Mouse (Mus musculus): ENCODE measurements at regions not wholly inside any gene's neighbourhood (a gene's known extent, or its start where the extent isn't known, plus 50 kb on each side); places are given as distances from the start of the nearest gene placed in this dataset.

- DNase-seq (ENCODE audit: low spot score): no peak
These were observed 352.2 kb upstream of the Ubash3b start for GRCm38 (mm10) chr9:41513701-41514100.

DNA sequence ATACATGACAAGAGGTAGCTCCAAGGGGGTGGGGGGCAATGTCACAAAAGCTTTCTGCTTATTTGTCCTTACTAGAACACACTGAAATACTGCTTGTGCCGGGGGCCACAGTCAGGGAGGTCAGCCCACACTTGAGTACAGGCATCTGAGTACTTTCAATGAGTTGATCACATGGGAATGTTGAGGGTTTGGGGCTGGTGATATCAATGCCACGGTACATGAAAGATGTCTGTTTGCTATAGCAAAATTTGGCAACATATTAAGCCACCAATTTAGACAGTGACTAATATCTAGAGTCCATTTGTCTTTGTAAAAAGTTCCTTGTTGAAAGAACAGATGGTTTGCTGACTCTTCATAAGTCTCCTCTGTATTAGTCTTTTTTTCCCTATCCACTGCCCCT lies 348.1 kb upstream of the Ubash3b start:
- no peak for DNase-seq (ENCODE audit: low spot score)

- DNase-seq (ENCODE audit: low spot score): no peak
These were observed 347.2 kb upstream of the Ubash3b start for GRCm38 (mm10) chr9:41508746-41509145.

- peak; percentile 58 for DNase-seq (ENCODE audit: low spot score)
These were observed 336.8 kb upstream of the Ubash3b start for GRCm38 (mm10) chr9:41498326-41498725.

GRCm38 (mm10) chr9:41490112-41490511 lies 328.6 kb upstream of the Ubash3b start:
- DNase-seq (ENCODE audit: low spot score): no peak

- no peak for DNase-seq (ENCODE audit: low spot score)
These were observed 326.5 kb upstream of the Ubash3b start for GRCm38 (mm10) chr9:41488046-41488445.

- DNase-seq (ENCODE audit: low spot score): no peak
These were observed 321.7 kb upstream of the Ubash3b start for GRCm38 (mm10) chr9:41483218-41483617.

DNA sequence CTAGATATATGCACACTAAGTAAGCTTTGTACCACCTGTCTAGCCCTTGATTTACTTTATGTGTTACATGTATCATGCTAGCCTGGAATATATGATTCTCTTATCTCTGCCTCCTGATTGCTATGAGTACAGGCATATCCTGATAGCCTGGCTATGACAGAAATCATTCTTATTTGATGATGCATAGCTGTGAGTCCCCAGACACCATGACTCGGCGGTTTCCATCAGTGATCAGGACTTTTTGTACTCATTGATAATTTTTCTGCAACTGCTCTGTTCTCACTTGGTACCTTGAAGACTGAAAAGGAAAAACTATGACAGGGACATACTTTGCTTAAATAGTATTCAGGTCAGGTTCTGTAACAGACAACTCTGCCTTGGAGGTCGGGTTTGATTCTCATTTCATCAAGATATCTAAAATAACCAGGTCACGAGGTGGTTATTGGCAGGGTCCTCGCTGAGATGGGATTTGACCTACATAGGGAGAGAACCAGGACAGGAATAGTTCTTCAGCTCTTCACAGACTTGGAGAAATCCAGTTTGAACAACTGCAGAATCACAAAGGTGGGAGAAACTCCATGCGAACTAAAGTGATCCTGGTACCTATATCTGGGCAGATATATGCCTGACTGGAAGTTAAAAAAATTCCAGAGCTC lies 320.2 kb upstream of the Ubash3b start:
- DNase-seq (ENCODE audit: low spot score): peak; percentile 78

- peak; percentile 57 for DNase-seq (ENCODE audit: low spot score)
These were observed 318.6 kb upstream of the Ubash3b start for GRCm38 (mm10) chr9:41479854-41480749.

DNA sequence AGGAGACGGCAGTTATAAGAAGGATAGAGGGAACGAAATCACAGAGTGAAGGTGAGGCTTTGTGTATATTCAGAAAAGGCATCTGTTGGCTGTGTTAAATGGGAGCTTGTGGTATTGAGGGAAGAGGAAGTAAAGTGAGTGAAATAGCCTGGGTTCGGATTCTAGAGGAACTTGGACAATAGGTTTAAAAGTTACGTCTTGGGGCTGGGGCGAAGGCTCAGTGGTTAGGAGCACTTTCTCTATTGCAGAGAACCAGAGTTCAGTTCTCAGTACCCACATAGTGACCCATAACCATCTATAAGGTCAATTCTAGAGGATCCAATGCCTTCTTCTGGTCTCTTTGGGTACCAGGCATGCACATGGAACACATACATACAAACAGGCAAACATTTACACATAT lies 317.6 kb upstream of the Ubash3b start:
- DNase-seq (ENCODE audit: low spot score): no peak

GRCm38 (mm10) chr9:41478106-41478848 lies 316.8 kb upstream of the Ubash3b start:
- no peak for DNase-seq (ENCODE audit: low spot score)

GRCm38 (mm10) chr9:41475326-41475725 lies 313.8 kb upstream of the Ubash3b start:
- peak; percentile 57 for DNase-seq (ENCODE audit: low spot score)

DNA sequence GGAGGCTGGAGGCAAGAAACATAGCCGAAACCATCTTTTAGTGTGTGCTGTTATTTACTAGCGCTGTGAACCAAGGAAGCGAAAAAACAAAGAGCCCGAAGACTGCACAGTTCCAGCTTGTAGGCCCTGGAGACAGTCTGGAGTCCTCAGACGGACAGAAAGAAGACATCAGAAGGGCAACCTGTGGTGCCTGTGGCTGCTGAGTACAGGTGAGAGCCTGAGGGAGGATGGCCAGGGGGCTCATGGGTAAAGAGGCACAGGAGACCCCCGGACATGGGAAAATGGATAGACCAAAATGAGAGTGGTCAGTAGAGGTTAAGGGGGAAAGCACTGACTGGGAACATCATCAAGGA lies 313.4 kb upstream of the Ubash3b start:
- no peak for DNase-seq (ENCODE audit: low spot score)

DNA sequence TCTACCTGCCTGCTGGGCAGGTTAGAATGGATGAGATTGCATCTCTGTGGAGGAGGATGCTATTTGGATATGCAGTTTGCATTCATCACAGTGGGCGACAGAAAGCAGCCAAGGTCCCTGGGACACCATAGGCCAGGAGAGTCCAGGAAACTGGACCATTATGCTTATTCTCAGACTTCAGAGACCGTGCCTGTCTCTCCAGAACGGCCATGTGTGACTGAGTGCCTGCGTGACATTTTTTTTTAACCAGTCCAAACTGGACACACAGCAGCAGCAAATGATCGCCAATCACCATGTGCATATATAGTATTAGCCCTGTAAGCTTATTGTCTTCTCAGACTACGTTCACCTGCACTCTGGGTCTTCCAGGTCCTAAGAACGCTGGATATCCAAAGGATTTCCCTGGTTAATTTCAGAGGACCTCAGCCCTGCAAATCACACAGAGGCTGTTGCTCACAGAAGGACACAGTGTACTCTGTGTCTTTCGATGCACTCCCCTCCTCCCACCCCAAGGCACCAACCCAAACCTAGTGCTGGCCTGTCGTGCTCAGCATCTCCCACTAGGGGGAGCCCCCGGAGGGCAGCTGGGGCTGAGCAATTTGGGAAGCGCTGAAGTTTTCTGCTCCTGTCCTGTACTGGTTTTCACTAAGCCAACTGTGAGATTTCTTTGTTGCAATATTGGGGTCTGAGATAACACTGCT lies 312.9 kb upstream of the Ubash3b start:
- DNase-seq (ENCODE audit: low spot score): peak; percentile 96

DNA sequence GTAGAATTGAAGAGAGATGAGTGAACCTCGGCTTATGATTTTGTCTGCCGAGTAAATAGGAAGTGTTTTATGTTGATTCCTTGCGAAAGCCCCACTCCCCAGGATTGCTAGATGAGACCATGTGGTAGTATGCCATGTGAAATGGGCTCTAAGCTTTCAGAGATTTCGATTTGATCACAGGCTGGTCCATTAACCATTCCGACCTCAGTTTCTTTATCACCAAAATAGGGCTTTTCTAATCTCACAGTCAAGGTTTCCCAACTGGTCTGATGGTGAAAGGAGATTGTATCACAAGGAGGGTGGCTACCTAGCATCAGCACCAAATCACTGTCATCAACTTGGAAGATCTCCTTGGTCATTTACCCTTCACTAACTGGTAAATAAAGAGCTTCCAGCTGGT lies 312.0 kb upstream of the Ubash3b start:
- no peak for DNase-seq (ENCODE audit: low spot score)

DNA sequence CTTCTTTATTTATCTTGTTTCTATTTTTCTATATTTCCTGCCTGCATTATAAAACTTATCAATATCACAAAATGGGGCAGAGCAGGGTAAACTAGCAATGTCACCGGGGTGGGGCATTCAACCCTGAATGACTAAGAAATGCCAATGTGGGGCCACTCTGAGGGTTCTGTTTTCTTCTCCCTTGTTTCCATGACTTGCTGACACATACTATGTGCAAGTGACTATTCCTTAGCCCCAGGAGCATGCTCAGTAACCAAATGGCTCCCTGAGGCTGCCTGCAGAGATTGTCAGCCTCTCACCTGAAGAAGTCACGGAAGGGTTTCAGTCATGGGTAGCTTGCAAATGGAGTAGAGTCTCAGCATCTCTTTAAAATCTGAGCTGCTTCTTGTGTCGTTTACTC lies 309.8 kb upstream of the Ubash3b start:
- no peak for DNase-seq (ENCODE audit: low spot score)

GRCm38 (mm10) chr9:41470010-41470409 lies 308.5 kb upstream of the Ubash3b start:
- DNase-seq (ENCODE audit: low spot score): no peak

GRCm38 (mm10) chr9:41469414-41469813 lies 307.9 kb upstream of the Ubash3b start:
- DNase-seq (ENCODE audit: low spot score): no peak

- DNase-seq (ENCODE audit: low spot score): no peak
These were observed 302.7 kb upstream of the Ubash3b start for GRCm38 (mm10) chr9:41464057-41464685.

DNA sequence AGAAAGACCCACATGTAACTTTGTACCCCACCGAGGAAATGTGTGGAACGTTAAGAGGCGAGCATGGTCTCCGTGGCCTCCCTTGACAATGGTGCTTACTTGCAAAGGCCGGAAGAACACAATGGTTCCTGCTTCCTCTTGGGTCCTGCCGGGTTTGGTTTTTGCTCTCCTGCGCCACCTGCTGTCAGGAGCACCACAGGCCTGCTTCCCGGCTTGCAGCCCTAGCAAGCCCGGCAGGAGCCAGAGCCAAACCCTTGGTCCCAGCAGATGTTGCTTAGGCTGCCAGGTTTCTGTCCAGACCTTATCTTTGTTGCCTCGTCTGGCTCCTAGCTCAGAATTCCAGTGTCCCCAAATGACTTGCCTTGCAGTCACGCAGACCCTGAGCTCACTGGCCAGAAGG lies 300.2 kb upstream of the Ubash3b start:
- peak; percentile 95 for DNase-seq (ENCODE audit: low spot score)

DNA sequence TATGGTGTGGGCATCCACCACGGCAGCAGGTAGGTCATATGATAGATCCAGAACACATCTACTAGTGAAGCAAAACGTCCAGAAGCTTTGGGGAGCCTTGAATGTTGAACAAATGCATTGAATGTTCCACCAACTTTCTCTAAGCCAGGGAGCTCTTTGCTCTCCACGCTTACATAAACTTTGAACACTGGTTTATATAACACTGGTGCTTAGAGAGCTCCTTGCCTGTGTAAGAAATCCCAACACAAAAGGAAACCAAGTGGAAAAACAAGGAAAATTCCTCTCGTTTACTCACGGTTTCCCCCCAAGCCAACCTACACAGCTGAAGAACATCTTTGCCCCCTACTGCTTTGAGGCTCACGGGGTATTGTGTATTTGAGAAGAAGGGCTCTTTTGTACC lies 299.2 kb upstream of the Ubash3b start:
- DNase-seq (ENCODE audit: low spot score): no peak

Data from gastrocnemius, adult 18-20 months (tissue).